Mouse (Mus musculus) gonadal fat pad, adult 2 months (tissue): Measurements from ENCODE around the gene Rack1. TPM values are rescaled to one million over a fixed set of nuclear protein-coding genes. Genes with fewer than 3 reads are reported as not detected.

Experiments
- DNase-seq: peaks from one replicate; pipeline ENCODE4 v3.0.0-alpha.2; 2012; ENCODE audit warnings: low read depth
- polyA plus RNA-seq: library from polyadenylated mRNA; depleted of rRNA; stranded (reverse); fragments of >200 nt; gene quantifications from 2 replicates; pipeline ENCODE4 v1.2.3, GENCODE M21; 2012

Rack1 gene
- polyA plus RNA-seq, 1 experiment: 2,165 TPM

GRCm38 (mm10) chr11:48795221-48795620 lies 4.9 kb upstream of the Rack1 start:
- DNase-seq: no peak

GRCm38 (mm10) chr11:48796290-48796689 lies 3.8 kb upstream of the Rack1 start:
- no peak for DNase-seq

- DNase-seq: no peak
Measured at GRCm38 (mm10) chr11:48797287-48797686, 2.8 kb upstream of the Rack1 start.

- no peak for DNase-seq
Measured at GRCm38 (mm10) chr11:48798308-48798707, 1.8 kb upstream of the Rack1 start.

- no peak for DNase-seq
Measured at GRCm38 (mm10) chr11:48798984-48799920, 880 bp upstream of the Rack1 start.

- DNase-seq: no peak
Measured at GRCm38 (mm10) chr11:48801831-48802772, 2.0 kb downstream of the Rack1 start.

GRCm38 (mm10) chr11:48803988-48804387 lies 3.9 kb downstream of the Rack1 start:
- DNase-seq: no peak

GRCm38 (mm10) chr11:48804922-48805321 lies 4.8 kb downstream of the Rack1 start:
- DNase-seq: no peak

- DNase-seq: no peak
Measured at GRCm38 (mm10) chr11:48806856-48807562, 6.9 kb downstream of the Rack1 start.

GRCm38 (mm10) chr11:48807563-48808303 lies 7.6 kb downstream of the Rack1 start:
- no peak for DNase-seq

GRCm38 (mm10) chr11:48808304-48808646 lies 8.1 kb downstream of the Rack1 start:
- DNase-seq: no peak

- no peak for DNase-seq
Measured at GRCm38 (mm10) chr11:48808737-48809433, 8.8 kb downstream of the Rack1 start.

- DNase-seq: no peak
Measured at GRCm38 (mm10) chr11:48809434-48809830, 9.3 kb downstream of the Rack1 start.

GRCm38 (mm10) chr11:48810142-48810541 lies 10.0 kb downstream of the Rack1 start:
- no peak for DNase-seq

- no peak for DNase-seq
Measured at GRCm38 (mm10) chr11:48813782-48814181, 13.7 kb downstream of the Rack1 start.

- no peak for DNase-seq
Measured at GRCm38 (mm10) chr11:48815851-48816250, 15.7 kb downstream of the Rack1 start.

GRCm38 (mm10) chr11:48816281-48816781 lies 16.2 kb downstream of the Rack1 start:
- DNase-seq: no peak

GRCm38 (mm10) chr11:48816800-48817665 lies 16.9 kb downstream of the Rack1 start, which contains the start of gene Trim41:
Gene Trim41, minus strand, starts transcription at chr11:48817353.
- no peak for DNase-seq

- DNase-seq: no peak
Measured at GRCm38 (mm10) chr11:48817794-48818193, 17.7 kb downstream of the Rack1 start.
